Mouse (Mus musculus): ENCODE measurements around the gene Fosl1. TPM values are rescaled to one million over a fixed set of nuclear protein-coding genes. Genes with fewer than 3 reads are reported as not detected.

Fosl1 gene
- total and polyA plus RNA-seq, 2 experiments from 2014 or later, result not detected

GRCm38 (mm10) chr19:5459896-5460295 lies 12.5 kb downstream of the Fosl1 start:
- no peak for TF ChIP-seq CTCF (IDR thresholded peaks at IDR 0.05; ENCODE audit: low read depth)
- peaks cover 25% of the 10 kb centered on the region for H3K4me1 ChIP-seq (ENCODE audit: insufficient read depth, low read length)
- H3K4me2 ChIP-seq (ENCODE audit: low read depth, low read length), result peak overlapping the region; percentile 79
- ATAC-seq (no peak), DNase-seq (ENCODE audit: low spot score) (no peak)
- H3K27ac ChIP-seq, result peak overlapping the region; percentile 65; the same call in 1 of the 2 replicates
- H3K9me3 ChIP-seq (ENCODE audit: low read length), result no peaks in the 10 kb centered on the region
- H3K36me3 ChIP-seq (ENCODE audit: insufficient read depth, low read length), result peaks cover 12% of the 10 kb centered on the region; the same call in 1 of the 2 replicates
- no peaks in the 10 kb centered on the region for H3K27me3 ChIP-seq (ENCODE audit: insufficient read depth, low read length)
- peak overlapping the region; percentile 62 for H3K4me3 ChIP-seq (ENCODE audit: low read length)
- peak overlapping the region; percentile 73 for H3K9ac ChIP-seq (replicated peaks; ENCODE audit: low read length)
- WGBS, result 22% methylated on average over 3 of the region's 3 CpGs

- Histone ChIP-seq H3K9me3 (ENCODE audit: low read length) (no peaks in the 10 kb centered on the region), H3K9ac (replicated peaks; ENCODE audit: low read length) (peak within 1 kb of the TSS; percentile 73), H3K36me3 (ENCODE audit: insufficient read depth, low read length) (peaks cover 18% of the 10 kb centered on the region; the same call in 1 of the 2 replicates), H3K4me2 (ENCODE audit: low read depth, low read length) (peak within 1 kb of the TSS; percentile 79), H3K4me1 (ENCODE audit: insufficient read depth, low read length) (peaks cover 20% of the 10 kb centered on the region), H3K27ac (peak within 1 kb of the TSS; percentile 65), H3K27me3 (ENCODE audit: insufficient read depth, low read length) (no peaks in the 10 kb centered on the region), H3K4me3 (ENCODE audit: low read length) (peak within 1 kb of the TSS; percentile 62)
- under 1% methylated on average over 32 of the region's 32 CpGs for WGBS
- TF ChIP-seq CTCF (IDR thresholded peaks at IDR 0.05; ENCODE audit: low read depth), result no peak
- ATAC-seq (peak; percentile 71), DNase-seq (ENCODE audit: low spot score) (peak; percentile 96)
These were observed 13.1 kb downstream of the Fosl1 start, which contains the start of gene Fibp for GRCm38 (mm10) chr19:5460465-5460911. Fibp (plus strand) TSS chr19:5460615.

- no peak for DNase-seq (ENCODE audit: low spot score)
- H3K36me3 ChIP-seq (ENCODE audit: insufficient read depth, low read length), result peaks cover 25% of the 10 kb centered on the region
- H3K4me1 ChIP-seq (ENCODE audit: insufficient read depth, low read length), result peaks cover 13% of the 10 kb centered on the region
- H3K4me2 ChIP-seq (ENCODE audit: low read depth, low read length), result peak overlapping the region; percentile 79
- WGBS, result 81% methylated on average over 6 of the region's 6 CpGs
- no peak overlapping the region for H3K27ac ChIP-seq
- H3K27me3 ChIP-seq (ENCODE audit: insufficient read depth, low read length), result no peaks in the 10 kb centered on the region
- peak overlapping the region; percentile 73 for H3K9ac ChIP-seq (replicated peaks; ENCODE audit: low read length)
- TF ChIP-seq CTCF (IDR thresholded peaks at IDR 0.05; ENCODE audit: low read depth), result no peak
- no peaks in the 10 kb centered on the region for H3K9me3 ChIP-seq (ENCODE audit: low read length)
- no peak for ATAC-seq
- H3K4me3 ChIP-seq (ENCODE audit: low read length), result peak overlapping the region; percentile 62
These were observed 14.1 kb downstream of the Fosl1 start for GRCm38 (mm10) chr19:5461411-5461810.

GRCm38 (mm10) chr19:5463212-5463611 lies 15.9 kb downstream of the Fosl1 start:
- ATAC-seq (no peak), DNase-seq (ENCODE audit: low spot score) (no peak)
- WGBS, result 90% methylated on average over 9 of the region's 9 CpGs
- no peak overlapping the region for H3K4me3 ChIP-seq (ENCODE audit: low read length)
- H3K9me3 ChIP-seq (ENCODE audit: low read length), result no peaks in the 10 kb centered on the region
- no peak for TF ChIP-seq CTCF (IDR thresholded peaks at IDR 0.05; ENCODE audit: low read depth)
- H3K9ac ChIP-seq (replicated peaks; ENCODE audit: low read length), result no peak overlapping the region
- H3K4me2 ChIP-seq (ENCODE audit: low read depth, low read length), result no peak overlapping the region
- no peak overlapping the region for H3K27ac ChIP-seq
- peaks cover 8% of the 10 kb centered on the region for H3K4me1 ChIP-seq (ENCODE audit: insufficient read depth, low read length)
- H3K27me3 ChIP-seq (ENCODE audit: insufficient read depth, low read length), result no peaks in the 10 kb centered on the region
- peaks cover 35% of the 10 kb centered on the region for H3K36me3 ChIP-seq (ENCODE audit: insufficient read depth, low read length)

GRCm38 (mm10) chr19:5463791-5464562 lies 16.6 kb downstream of the Fosl1 start:
- TF ChIP-seq CTCF (IDR thresholded peaks at IDR 0.05; ENCODE audit: low read depth), result peak; percentile 93
- peak; percentile 86 for DNase-seq (ENCODE audit: low spot score)
- Histone ChIP-seq H3K27me3 (ENCODE audit: insufficient read depth, low read length) (no peaks in the 10 kb centered on the region), H3K27ac (peak overlapping the region; percentile 43), H3K4me2 (ENCODE audit: low read depth, low read length) (peak overlapping the region; percentile 45), H3K9ac (replicated peaks; ENCODE audit: low read length) (0 out of 2 replicates have a peak overlapping the region, but pooled peaks have one; percentile 19), H3K36me3 (ENCODE audit: insufficient read depth, low read length) (peaks cover 35% of the 10 kb centered on the region), H3K9me3 (ENCODE audit: low read length) (no peaks in the 10 kb centered on the region), H3K4me3 (ENCODE audit: low read length) (0 out of 2 replicates have a peak overlapping the region, but pooled peaks have one; percentile 16), H3K4me1 (ENCODE audit: insufficient read depth, low read length) (peaks cover 8% of the 10 kb centered on the region)
- ATAC-seq, result peak; percentile 44
- WGBS, result 28% methylated on average over 15 of the region's 15 CpGs

- no peak overlapping the region for H3K9ac ChIP-seq (replicated peaks; ENCODE audit: low read length)
- no peaks in the 10 kb centered on the region for H3K9me3 ChIP-seq (ENCODE audit: low read length)
- H3K4me3 ChIP-seq (ENCODE audit: low read length), result no peak overlapping the region
- no peak for ATAC-seq
- H3K4me2 ChIP-seq (ENCODE audit: low read depth, low read length), result no peak overlapping the region
- H3K4me1 ChIP-seq (ENCODE audit: insufficient read depth, low read length), result peaks cover 8% of the 10 kb centered on the region
- H3K27me3 ChIP-seq (ENCODE audit: insufficient read depth, low read length), result no peaks in the 10 kb centered on the region
- no peak for DNase-seq (ENCODE audit: low spot score)
- H3K27ac ChIP-seq, result no peak overlapping the region
- peaks cover 35% of the 10 kb centered on the region for H3K36me3 ChIP-seq (ENCODE audit: insufficient read depth, low read length)
- no peak for TF ChIP-seq CTCF (IDR thresholded peaks at IDR 0.05; ENCODE audit: low read depth)
- 94% methylated on average over 8 of the region's 8 CpGs for WGBS
These were observed 17.7 kb downstream of the Fosl1 start for GRCm38 (mm10) chr19:5465037-5465436.
